Mouse (Mus musculus): ENCODE measurements around the gene Rabgef1. TPM values are rescaled to one million over a fixed set of nuclear protein-coding genes. Genes with fewer than 3 reads are reported as not detected.

Rabgef1 gene
- polyA plus RNA-seq (2015; fragmentation: Illumina TruSeq; extraction: RNeasy Lipid Tissue Mini Kit (QIAGEN cat#74804); ENCODE audit: low read depth, low replicate concordance), result 48.7 TPM

DNA sequence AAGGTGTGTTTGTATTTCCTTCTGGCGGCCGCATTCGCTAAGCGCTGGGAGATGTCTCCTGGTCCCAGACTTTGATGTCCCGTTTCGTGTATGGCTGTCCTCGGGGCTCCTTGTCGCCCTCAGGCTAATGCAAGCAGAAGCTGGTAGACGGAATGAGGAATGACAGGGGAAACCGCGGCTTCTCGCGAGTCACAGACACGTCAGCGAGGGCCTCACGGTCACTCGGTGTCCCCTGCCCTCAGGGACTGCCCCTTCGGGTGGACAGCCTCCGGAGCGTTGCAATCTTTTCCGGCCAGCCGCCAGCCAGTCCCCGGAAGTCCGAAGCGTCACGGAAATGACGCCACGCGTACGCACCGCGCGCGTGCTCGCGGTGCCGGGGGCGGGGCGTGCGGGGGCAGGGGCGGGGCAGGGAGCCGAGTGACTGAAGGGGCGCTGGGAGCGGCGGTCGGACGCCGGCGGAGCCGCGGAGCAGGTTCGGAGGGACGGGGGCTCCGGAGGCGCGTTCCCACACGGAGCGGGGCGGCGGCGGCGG, at the start of gene Rabgef1:
TSS of gene Rabgef1 (plus strand) at position 376 of the 532 bp plus-strand sequence.

DNA sequence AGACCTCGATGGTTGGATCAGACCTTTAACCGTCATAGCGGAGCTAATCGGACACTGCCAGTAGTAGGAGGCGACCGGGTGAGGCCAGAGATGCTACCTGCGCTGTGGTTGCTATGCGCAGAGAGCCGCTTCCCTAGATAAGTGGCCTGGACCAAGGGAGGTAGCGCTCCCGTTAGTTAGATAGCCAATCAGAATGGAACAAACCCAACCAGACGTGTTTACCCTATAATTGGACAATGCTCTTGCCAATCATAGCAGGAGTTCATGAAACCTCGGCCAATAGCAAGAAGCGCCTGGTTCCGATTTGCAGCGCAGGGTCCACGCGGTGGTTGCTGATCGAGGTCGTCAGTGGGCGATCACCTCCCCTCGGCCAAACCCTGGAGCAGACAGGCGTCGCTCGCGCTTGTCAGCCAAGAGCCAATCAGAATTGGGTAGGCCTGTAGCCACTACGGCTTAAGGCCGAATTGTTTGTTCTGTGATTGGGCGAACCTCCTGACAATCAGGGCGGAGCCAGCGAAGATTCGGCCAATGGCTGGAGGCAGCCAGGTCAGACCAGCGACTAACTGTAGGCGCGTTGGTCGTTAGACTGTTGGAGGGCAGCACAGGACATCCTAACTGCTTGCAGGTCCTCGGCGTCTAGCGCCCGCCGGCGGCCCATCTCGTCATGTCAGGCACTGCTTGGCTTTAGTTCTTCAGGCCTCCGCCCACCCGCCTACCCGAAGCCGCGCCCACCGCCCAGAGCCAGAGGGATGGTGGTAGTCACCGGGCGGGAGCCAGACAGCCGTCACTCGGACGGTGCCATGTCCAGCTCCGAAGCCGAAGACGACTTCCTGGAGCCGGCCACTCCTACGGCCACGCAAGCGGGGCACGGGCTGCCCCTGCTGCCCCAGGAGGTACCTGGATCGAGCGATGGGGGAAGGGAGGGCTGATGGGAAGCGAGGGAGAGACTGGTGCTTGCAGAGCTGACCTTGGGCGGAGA, 27.0 kb upstream of the Rabgef1 start, which contains the start of gene Kctd7:
TSS of gene Kctd7 (plus strand) at position 528 of the 979 bp plus-strand sequence.

DNA sequence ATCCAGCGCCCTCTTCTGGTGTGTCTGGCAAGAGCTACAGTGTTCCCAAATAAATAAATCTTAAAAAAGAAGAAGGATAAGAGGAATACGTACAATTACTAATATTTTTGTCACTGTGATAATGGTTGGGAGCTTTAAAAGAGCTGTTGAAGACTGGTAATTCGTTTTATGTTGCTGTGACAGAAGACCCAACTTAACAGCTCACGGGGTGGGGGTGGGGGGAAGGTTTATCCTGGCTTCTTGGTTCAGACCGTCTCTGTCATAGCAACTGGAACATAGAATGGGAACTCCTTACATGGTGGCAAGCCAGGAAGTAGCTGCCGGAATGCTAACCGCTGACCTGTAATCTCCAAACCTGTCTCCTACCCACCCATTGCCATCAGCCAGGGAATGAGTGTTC, 45.2 kb downstream of the Rabgef1 start, which contains the start of gene Tmem248:
TSS of gene Tmem248 (plus strand) at position 301 of the 400 bp plus-strand sequence.

DNA sequence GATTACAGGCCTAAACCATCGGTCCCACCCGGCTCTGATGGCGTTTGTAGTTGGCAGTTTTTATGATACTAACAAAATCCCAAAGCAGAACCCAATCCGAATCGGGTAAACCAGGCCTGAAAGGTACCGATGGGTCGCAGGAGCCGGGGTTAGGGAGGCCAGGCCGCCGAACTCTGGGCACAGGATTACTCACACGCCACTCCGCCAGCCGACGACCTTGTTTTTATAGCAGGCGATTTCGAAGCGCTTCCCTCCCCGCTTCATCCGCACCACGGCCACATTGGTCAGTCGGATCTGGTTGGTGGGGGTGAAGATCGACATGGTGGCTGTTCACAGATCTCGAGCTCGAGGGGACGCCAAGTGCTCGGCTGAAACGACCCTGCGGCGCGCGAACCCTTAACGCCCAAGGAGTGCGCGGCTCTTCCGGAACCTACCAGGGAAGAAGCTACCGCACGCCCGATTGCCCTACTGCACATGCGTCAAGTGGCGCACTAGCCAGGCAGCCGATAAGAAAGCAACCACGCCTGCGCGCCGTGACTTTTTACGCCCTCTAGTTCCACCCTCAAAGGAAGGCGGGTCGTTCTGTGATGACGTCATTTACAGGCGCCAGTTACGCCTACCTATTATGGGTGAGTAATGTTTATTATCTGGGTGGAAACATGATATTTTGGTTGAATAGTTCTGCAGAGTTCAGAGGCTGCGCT, 83.6 kb downstream of the Rabgef1 start, which contains the start of the genes Sbds and Tyw1:
TSS of gene Sbds (minus strand) at position 514 of the 704 bp plus-strand sequence.
TSS of gene Tyw1 (plus strand) at position 603 of the 704 bp plus-strand sequence.

Other genes starting within 250 kb of the Rabgef1 start
- gene Vkorc1l1, start 229.8 kb upstream of the Rabgef1 start, polyA plus RNA-seq (2015; fragmentation: Illumina TruSeq; extraction: RNeasy Lipid Tissue Mini Kit (QIAGEN cat#74804); ENCODE audit: low read depth, low replicate concordance), result 47.3 TPM
- gene Gusb, start 168.7 kb upstream of the Rabgef1 start, polyA plus RNA-seq (2015; fragmentation: Illumina TruSeq; extraction: RNeasy Lipid Tissue Mini Kit (QIAGEN cat#74804); ENCODE audit: low read depth, low replicate concordance), result 19.3 TPM
- 20.2 TPM for gene Asl, start 142.6 kb upstream of the Rabgef1 start, polyA plus RNA-seq (2015; fragmentation: Illumina TruSeq; extraction: RNeasy Lipid Tissue Mini Kit (QIAGEN cat#74804); ENCODE audit: low read depth, low replicate concordance)
- gene Crcp, start 142.5 kb upstream of the Rabgef1 start, polyA plus RNA-seq (2015; fragmentation: Illumina TruSeq; extraction: RNeasy Lipid Tissue Mini Kit (QIAGEN cat#74804); ENCODE audit: low read depth, low replicate concordance), result 56.4 TPM
- gene Tpst1, start 98.5 kb upstream of the Rabgef1 start, polyA plus RNA-seq (2015; fragmentation: Illumina TruSeq; extraction: RNeasy Lipid Tissue Mini Kit (QIAGEN cat#74804); ENCODE audit: low read depth, low replicate concordance), result 40.9 TPM
- gene Kctd7, start 26.9 kb upstream of the Rabgef1 start, polyA plus RNA-seq (2015; fragmentation: Illumina TruSeq; extraction: RNeasy Lipid Tissue Mini Kit (QIAGEN cat#74804); ENCODE audit: low read depth, low replicate concordance), result 8.3 TPM
- gene Tmem248, start 45.3 kb downstream of the Rabgef1 start, polyA plus RNA-seq (2015; fragmentation: Illumina TruSeq; extraction: RNeasy Lipid Tissue Mini Kit (QIAGEN cat#74804); ENCODE audit: low read depth, low replicate concordance), result 29.4 TPM
- 110 TPM for gene Sbds, start 83.7 kb downstream of the Rabgef1 start, polyA plus RNA-seq (2015; fragmentation: Illumina TruSeq; extraction: RNeasy Lipid Tissue Mini Kit (QIAGEN cat#74804); ENCODE audit: low read depth, low replicate concordance)
- gene Tyw1, start 83.8 kb downstream of the Rabgef1 start, polyA plus RNA-seq (2015; fragmentation: Illumina TruSeq; extraction: RNeasy Lipid Tissue Mini Kit (QIAGEN cat#74804); ENCODE audit: low read depth, low replicate concordance), result 9.8 TPM
- 70.8 TPM for gene Caln1, start 197.7 kb downstream of the Rabgef1 start, polyA plus RNA-seq (2015; fragmentation: Illumina TruSeq; extraction: RNeasy Lipid Tissue Mini Kit (QIAGEN cat#74804); ENCODE audit: low read depth, low replicate concordance)
- gene A330070K13Rik, start 212.8 kb downstream of the Rabgef1 start, polyA plus RNA-seq (2015; fragmentation: Illumina TruSeq; extraction: RNeasy Lipid Tissue Mini Kit (QIAGEN cat#74804); ENCODE audit: low read depth, low replicate concordance), result 2.1 TPM